Mouse (Mus musculus) brain, embryonic 14.5 days (tissue): Measurements from ENCODE around the gene Srpk1. TPM values are rescaled to one million over a fixed set of nuclear protein-coding genes. Genes with fewer than 3 reads are reported as not detected.
A peak's percentile ranks its signal among the peaks of the same experiment; 100 is the strongest.

Experiments used
- DNase-seq: peaks from one replicate; pipeline ENCODE4 v3.0.0-alpha.2; 2011; ENCODE audit warnings: low read depth
- CTCF ChIP-seq: fragments of 200-500 bp; IDR thresholded peaks from 2 replicates; pipeline ENCODE4 v1.5.1; 2012; ENCODE audit warnings: inconsistent platforms, mild to moderate bottlenecking, moderate library complexity, borderline replicate concordance; ENCODE audit not compliant: insufficient read depth, insufficient read length; ENCODE audit errors: extremely low read depth
- POLR2A ChIP-seq: fragments of 200-500 bp; IDR thresholded peaks from 2 replicates; pipeline ENCODE4 v1.6.1; 2012; ENCODE audit warnings: mild to moderate bottlenecking, inconsistent platforms, borderline replicate concordance; ENCODE audit not compliant: poor library complexity, insufficient read depth, insufficient read length, severe bottlenecking; ENCODE audit errors: extremely low read depth
- polyA plus RNA-seq: library from polyadenylated mRNA; depleted of rRNA; stranded (reverse); fragments of >200 nt; gene quantifications from 2 replicates; pipeline ENCODE4 v1.2.3, GENCODE M21; 2012

Gene Srpk1
- polyA plus RNA-seq, 1 experiment: 75.6 TPM

GRCm38 (mm10) chr17:28601557-28602250 is 20.8 kb downstream of the Srpk1 start:
- DNase-seq: no peak
- TF ChIP-seq POLR2A: no peak
- no peak for TF ChIP-seq CTCF

- no peak for TF ChIP-seq POLR2A
- TF ChIP-seq CTCF: no peak
- no peak for DNase-seq
Observed at GRCm38 (mm10) chr17:28600780-28601179, 21.7 kb downstream of the Srpk1 start.

GRCm38 (mm10) chr17:28593965-28594364 is 28.5 kb downstream of the Srpk1 start:
- no peak for DNase-seq
- TF ChIP-seq POLR2A (no peak), CTCF (no peak)

- no peak for TF ChIP-seq POLR2A
- peak; percentile 96 for TF ChIP-seq CTCF
Observed at GRCm38 (mm10) chr17:28592998-28593397, 29.5 kb downstream of the Srpk1 start.

GRCm38 (mm10) chr17:28591476-28591875 is 31.0 kb downstream of the Srpk1 start:
- TF ChIP-seq CTCF: no peak
- TF ChIP-seq POLR2A: no peak
- no peak for DNase-seq

More at GRCm38 (mm10) chr17:28592998-28593397, 29.5 kb downstream of the Srpk1 start:
- DNase-seq: peak; percentile 83

GRCm38 (mm10) chr17:28590596-28590995 is 31.9 kb downstream of the Srpk1 start:
- no peak for TF ChIP-seq POLR2A
- DNase-seq: no peak

GRCm38 (mm10) chr17:28588591-28588990 is 33.9 kb downstream of the Srpk1 start:
- no peak for DNase-seq
- TF ChIP-seq CTCF: no peak
- TF ChIP-seq POLR2A: no peak

GRCm38 (mm10) chr17:28586509-28586908 is 36.0 kb downstream of the Srpk1 start:
- TF ChIP-seq POLR2A (no peak), CTCF (no peak)
- DNase-seq: no peak

- TF ChIP-seq POLR2A (no peak), CTCF (no peak)
- DNase-seq: no peak
Observed at GRCm38 (mm10) chr17:28581056-28581455, 41.5 kb downstream of the Srpk1 start.

GRCm38 (mm10) chr17:28580396-28580795 is 42.1 kb downstream of the Srpk1 start:
- peak; percentile 58 for DNase-seq
- no peak for TF ChIP-seq CTCF
- TF ChIP-seq POLR2A: no peak

GRCm38 (mm10) chr17:28575244-28576125 is 47.0 kb downstream of the Srpk1 start, which contains the start of gene Lhfpl5:
TSS of gene Lhfpl5 (plus strand) at chr17:28575641.
- TF ChIP-seq CTCF: no peak
- DNase-seq: peak; percentile 77

- TF ChIP-seq POLR2A: no peak
- no peak for TF ChIP-seq CTCF
- DNase-seq: no peak
Observed at GRCm38 (mm10) chr17:28572941-28573340, 49.6 kb downstream of the Srpk1 start.

- no peak for DNase-seq
- TF ChIP-seq CTCF (no peak), POLR2A (no peak)
Observed at GRCm38 (mm10) chr17:28572521-28572920, 50.0 kb downstream of the Srpk1 start.

- TF ChIP-seq CTCF (no peak), POLR2A (no peak)
- no peak for DNase-seq
Observed at GRCm38 (mm10) chr17:28571868-28572267, 50.6 kb downstream of the Srpk1 start.

- DNase-seq: no peak
- TF ChIP-seq CTCF (no peak), POLR2A (no peak)
Observed at GRCm38 (mm10) chr17:28567541-28567940, 55.0 kb downstream of the Srpk1 start.
